Mouse (Mus musculus): ENCODE data around the gene Gne. TPM values are rescaled to one million over a fixed set of nuclear protein-coding genes. Genes with fewer than 3 reads are reported as not detected.

The Gne gene
- polyA plus RNA-seq, 1 experiment from 2014 or later = 22.5 TPM

DNA sequence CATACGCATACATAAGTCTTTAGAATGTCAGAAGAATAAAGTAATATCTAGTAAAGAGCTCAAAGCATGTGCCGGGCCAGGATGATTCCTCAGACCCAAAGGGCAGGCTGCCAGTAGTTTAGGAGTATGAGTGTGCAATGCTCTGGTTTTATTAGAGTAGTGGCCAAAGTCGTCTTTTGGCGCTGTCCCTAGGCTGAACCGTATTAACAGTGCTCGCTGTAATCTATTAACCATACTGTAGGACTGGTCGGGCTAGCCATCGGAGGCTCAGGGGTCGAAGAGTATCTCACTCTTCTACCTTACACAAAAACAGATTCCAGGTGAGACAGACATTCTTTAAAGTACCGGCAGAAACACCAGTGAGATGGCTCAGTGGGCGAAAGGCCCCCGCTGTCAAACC is 67.2 kb downstream of the Gne start:
- no peak overlapping the region for H3K9ac ChIP-seq
- no peaks in the 10 kb centered on the region for H3K27me3 ChIP-seq
- no peaks in the 10 kb centered on the region for H3K9me3 ChIP-seq (replicated peaks)
- no peak overlapping the region for H3K4me3 ChIP-seq (replicated peaks)
- H3K36me3 ChIP-seq = peaks cover 39% of the 10 kb centered on the region
- peaks cover 46% of the 10 kb centered on the region for H3K4me1 ChIP-seq
- H3K4me2 ChIP-seq = no peak overlapping the region
- ATAC-seq (replicated peaks; ENCODE audit: low FRiP score) = no peak
- WGBS = 83% methylated on average over 12 of the region's 12 CpGs
- 0 out of 2 replicates have a peak overlapping the region, but pooled peaks have one; percentile 9 for H3K27ac ChIP-seq

DNA sequence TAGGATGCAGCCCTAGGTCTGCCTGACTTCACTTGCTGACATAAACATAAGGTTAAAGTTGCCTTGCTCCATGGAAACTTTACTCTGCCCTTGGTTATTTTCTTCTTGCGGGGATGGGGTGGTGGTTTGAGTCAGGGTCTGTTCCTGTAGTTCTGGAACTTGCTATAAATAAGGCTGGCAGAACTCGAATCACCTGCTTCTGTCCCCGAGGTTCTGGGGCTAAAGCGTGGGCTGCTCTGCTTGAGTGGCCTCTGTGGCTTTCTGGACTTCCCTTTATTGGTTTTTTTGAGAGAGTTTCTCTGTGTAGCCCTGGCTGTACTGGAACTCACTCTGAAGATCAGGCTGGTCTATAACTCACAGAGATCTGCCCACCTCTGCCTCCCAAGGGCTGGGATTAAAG is 67.9 kb downstream of the Gne start:
- H3K27me3 ChIP-seq = no peaks in the 10 kb centered on the region
- 87% methylated on average over 4 of the region's 4 CpGs for WGBS
- no peak overlapping the region for H3K4me3 ChIP-seq (replicated peaks)
- H3K36me3 ChIP-seq = peaks cover 32% of the 10 kb centered on the region
- ATAC-seq (replicated peaks; ENCODE audit: low FRiP score) = no peak
- no peak overlapping the region for H3K9ac ChIP-seq
- H3K4me2 ChIP-seq = 0 out of 2 replicates have a peak overlapping the region, but pooled peaks have one; percentile 4
- H3K27ac ChIP-seq = no peak overlapping the region
- H3K4me1 ChIP-seq = peaks cover 49% of the 10 kb centered on the region
- H3K9me3 ChIP-seq (replicated peaks) = no peaks in the 10 kb centered on the region

DNA sequence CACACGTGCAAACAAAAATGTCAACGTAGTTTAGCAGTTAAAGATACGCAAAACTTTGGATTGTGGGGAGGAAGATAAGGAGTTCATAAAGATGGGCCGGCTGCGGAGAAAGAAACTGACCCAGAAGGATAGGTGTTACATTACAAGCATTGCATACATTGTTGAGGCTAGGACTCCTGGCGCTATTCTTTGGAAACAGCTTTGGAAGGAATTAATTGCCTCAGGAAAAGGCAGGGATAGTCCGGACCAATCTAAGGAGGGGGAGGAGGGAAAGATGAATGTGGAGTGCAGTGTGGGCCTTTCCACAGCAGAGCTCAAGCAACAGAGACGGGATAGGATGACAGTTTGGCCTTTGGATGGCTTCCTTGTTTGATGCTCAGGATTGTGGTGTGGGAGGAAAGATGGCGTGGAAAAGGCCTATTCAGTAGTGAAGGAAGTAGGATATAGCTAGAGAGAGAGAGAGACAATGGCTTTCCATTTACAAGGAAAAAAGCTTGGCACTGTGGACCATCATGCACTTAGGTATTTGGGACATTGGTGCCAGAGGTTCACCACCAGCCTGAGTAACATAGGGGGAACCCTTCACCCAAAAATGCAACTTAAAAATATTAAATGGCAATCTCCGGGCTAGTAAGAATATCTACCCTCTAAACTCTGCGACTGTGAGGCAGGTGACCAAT is 70.4 kb downstream of the Gne start:
- WGBS = 23% methylated on average over 11 of the region's 11 CpGs
- H3K27me3 ChIP-seq = no peaks in the 10 kb centered on the region
- H3K4me3 ChIP-seq (replicated peaks) = peak overlapping the region; percentile 90
- no peak for ATAC-seq (replicated peaks; ENCODE audit: low FRiP score)
- peak overlapping the region; percentile 78; the same call in 1 of the 2 replicates for H3K27ac ChIP-seq
- peaks cover 49% of the 10 kb centered on the region for H3K4me1 ChIP-seq
- H3K4me2 ChIP-seq = peak overlapping the region; percentile 87
- H3K9me3 ChIP-seq (replicated peaks) = no peaks in the 10 kb centered on the region
- H3K9ac ChIP-seq = peak overlapping the region; percentile 87
- peaks cover 7% of the 10 kb centered on the region; the same call in 1 of the 2 replicates for H3K36me3 ChIP-seq

DNA sequence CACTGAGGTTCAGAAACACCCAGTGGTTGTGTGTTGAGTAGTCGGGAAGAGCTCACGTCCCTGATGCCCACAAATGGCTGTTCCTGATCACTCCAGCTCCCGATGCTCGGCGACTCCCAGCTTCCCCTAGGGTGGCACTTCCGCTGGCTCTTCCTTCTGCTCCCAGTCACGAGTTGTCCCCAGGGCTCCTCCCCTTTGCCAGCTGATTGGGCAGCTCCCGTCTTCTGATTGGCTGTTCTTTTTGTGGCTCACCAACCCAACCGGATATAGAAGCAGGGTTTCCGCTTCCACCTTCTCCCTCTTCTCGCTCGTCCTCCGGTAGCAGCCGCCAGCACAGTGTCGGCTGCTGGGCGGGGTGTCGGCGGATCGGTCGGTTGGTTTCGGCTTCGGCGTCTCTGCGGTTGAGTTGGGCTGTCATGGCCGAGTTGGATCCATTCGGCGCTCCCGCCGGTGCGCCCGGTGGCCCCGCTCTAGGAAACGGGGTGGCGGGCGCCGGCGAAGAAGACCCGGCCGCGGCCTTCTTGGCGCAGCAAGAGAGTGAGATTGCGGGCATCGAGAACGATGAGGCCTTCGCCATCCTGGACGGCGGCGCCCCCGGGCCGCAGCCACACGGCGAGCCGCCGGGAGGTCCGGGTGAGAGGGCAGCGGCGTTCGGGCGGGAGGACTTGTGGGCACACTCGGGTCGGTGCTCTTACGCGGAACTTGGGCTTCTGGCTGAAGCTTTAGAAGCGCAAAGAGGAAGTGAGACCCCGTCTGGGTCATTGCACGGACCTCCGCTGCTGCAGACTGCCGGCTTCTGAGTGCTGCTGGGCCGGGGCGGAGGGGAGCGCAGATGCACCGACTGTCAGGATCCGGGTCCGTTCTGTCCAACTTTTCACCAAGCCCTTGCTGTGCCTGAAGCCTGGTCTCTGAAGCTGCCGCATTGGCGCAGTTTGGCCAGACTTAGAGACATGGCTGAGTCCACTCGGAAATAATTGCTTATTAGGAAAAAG is 71.3 kb downstream of the Gne start:
- peak overlapping the region; percentile 87 for H3K4me2 ChIP-seq
- WGBS = under 1% methylated on average over 77 of the region's 77 CpGs
- H3K27me3 ChIP-seq = no peaks in the 10 kb centered on the region
- H3K36me3 ChIP-seq = no peaks in the 10 kb centered on the region; the same call in 1 of the 2 replicates
- no peaks in the 10 kb centered on the region for H3K9me3 ChIP-seq (replicated peaks)
- H3K27ac ChIP-seq = peak overlapping the region; percentile 78
- H3K9ac ChIP-seq = peak overlapping the region; percentile 87
- peaks cover 46% of the 10 kb centered on the region for H3K4me1 ChIP-seq
- peak overlapping the region; percentile 90 for H3K4me3 ChIP-seq (replicated peaks)
- peak; percentile 98 for ATAC-seq (replicated peaks; ENCODE audit: low FRiP score)

DNA sequence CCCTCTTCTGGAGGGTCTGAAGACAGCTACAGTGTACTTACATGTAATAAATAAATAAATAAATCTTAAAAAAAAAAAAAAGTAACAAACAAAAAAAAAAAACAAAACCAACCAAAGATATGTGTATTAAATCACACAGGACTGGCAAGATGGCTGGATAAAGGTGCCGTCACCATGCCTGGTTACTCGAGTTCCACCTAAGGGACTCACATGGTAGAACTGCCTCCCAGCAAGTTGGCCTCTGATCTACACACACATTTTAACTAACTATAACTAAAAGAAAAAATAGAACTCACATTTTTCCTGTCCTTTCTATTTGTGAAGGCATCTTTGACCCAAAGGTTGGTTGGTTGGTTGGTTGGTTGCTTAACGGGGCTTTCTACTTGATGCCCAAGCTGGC is 72.2 kb downstream of the Gne start:
- Histone ChIP-seq H3K27ac (peak overlapping the region; percentile 75), H3K4me1 (peaks cover 38% of the 10 kb centered on the region), H3K9me3 (replicated peaks) (no peaks in the 10 kb centered on the region), H3K4me2 (peak overlapping the region; percentile 87), H3K27me3 (no peaks in the 10 kb centered on the region), H3K36me3 (no peaks in the 10 kb centered on the region), H3K9ac (peak overlapping the region; percentile 87), H3K4me3 (replicated peaks) (peak overlapping the region; percentile 90)
- WGBS = 88% methylated on average over 3 of the region's 3 CpGs
- ATAC-seq (replicated peaks; ENCODE audit: low FRiP score) = no peak

DNA sequence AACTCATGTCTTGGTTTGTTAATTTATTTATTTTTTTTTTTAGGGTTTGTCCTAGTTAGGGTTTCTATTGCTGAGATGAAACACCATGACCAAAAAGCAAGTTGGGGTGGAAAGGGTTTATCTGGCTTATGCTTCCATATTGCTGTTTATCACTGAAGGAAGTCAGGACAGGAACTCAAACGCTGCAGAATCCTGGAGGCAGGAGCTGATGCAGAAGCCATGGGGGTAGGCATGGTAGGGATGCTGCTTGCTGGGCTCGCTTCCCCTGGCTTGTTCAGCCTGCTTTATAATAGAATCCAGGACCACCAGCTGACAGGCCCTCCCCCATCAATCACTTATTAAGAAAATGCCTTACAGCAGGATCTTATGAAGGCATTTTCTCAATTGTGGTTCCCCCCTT is 73.1 kb downstream of the Gne start:
- no peak for ATAC-seq (replicated peaks; ENCODE audit: low FRiP score)
- H3K4me1 ChIP-seq = peaks cover 29% of the 10 kb centered on the region
- no peak overlapping the region for H3K4me3 ChIP-seq (replicated peaks)
- no peak overlapping the region for H3K4me2 ChIP-seq
- H3K27ac ChIP-seq = no peak overlapping the region
- no peaks in the 10 kb centered on the region for H3K9me3 ChIP-seq (replicated peaks)
- no peaks in the 10 kb centered on the region for H3K36me3 ChIP-seq
- no peaks in the 10 kb centered on the region for H3K27me3 ChIP-seq
- no peak overlapping the region for H3K9ac ChIP-seq
- WGBS = 50% methylated on average over 2 of the region's 2 CpGs

DNA sequence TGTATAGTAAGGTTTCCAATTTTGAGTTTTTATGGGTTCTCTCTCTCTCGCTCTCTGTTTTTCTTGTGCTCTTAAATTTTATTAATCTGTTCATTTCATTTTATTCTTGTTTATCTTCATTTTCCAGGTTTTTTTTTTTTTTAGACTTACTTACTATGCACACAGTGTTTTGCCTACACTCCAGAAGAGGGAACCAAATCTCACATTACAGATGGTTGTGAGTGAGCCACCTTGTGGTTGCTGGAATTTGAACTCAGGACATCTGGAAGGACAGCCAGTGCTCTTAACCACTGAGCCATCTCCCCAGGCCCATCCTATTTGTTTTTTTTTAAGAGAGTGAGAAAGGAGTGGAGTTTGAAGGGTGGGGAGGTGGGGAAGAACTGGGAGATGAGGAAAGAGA is 73.8 kb downstream of the Gne start:
- Histone ChIP-seq H3K27ac (no peak overlapping the region), H3K9ac (no peak overlapping the region), H3K27me3 (no peaks in the 10 kb centered on the region), H3K4me3 (replicated peaks) (no peak overlapping the region), H3K9me3 (replicated peaks) (no peaks in the 10 kb centered on the region), H3K4me2 (no peak overlapping the region), H3K4me1 (peaks cover 24% of the 10 kb centered on the region), H3K36me3 (no peaks in the 10 kb centered on the region)
- ATAC-seq (replicated peaks; ENCODE audit: low FRiP score) = no peak
- 83% methylated on average over 1 of the region's 1 CpGs for WGBS

DNA sequence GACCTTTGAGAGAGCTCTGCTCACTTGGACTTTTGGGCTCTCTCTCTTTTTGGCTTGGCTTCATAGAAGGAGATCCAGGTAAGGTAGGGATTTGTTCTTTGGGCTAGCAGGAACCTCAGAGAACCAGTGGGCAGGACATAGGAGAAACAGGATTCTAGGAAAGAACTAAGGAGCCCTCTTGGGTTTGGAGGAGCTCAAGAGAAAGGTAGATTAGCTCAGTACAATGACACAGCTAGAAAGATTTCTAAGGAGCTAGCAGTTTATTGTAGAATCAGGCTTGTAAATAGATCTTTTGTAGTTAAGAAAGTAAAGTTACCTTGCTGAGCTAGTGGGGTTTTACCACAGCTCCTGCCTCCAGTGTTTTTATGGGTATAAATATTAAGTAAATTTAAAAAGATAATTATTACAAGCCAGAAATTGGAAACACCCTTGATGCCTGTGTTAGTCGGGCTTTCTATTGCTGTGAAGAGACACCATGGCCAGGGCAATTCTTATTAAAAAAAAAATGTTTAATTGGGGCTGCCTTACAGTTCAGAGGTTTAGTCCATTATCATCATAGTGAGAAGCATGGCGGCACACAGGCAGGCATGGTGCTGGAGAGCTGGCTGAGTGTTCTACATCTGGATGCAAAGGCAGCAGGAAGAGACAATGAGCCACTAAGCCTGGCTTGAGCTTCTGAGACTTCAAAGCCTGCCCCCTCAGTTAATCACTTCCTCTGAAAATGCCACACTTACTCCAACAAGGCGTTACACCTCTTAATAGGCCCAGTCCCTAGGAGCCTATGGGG is 79.2 kb downstream of the Gne start:
- no peak overlapping the region for H3K4me2 ChIP-seq
- H3K4me1 ChIP-seq = no peaks in the 10 kb centered on the region
- no peaks in the 10 kb centered on the region for H3K27me3 ChIP-seq
- ATAC-seq (replicated peaks; ENCODE audit: low FRiP score) = no peak
- no peaks in the 10 kb centered on the region for H3K9me3 ChIP-seq (replicated peaks)
- no peak overlapping the region for H3K27ac ChIP-seq
- no peaks in the 10 kb centered on the region for H3K36me3 ChIP-seq
- no peak overlapping the region for H3K9ac ChIP-seq
- 70% methylated on average over 3 of the region's 3 CpGs for WGBS
- H3K4me3 ChIP-seq (replicated peaks) = no peak overlapping the region

DNA sequence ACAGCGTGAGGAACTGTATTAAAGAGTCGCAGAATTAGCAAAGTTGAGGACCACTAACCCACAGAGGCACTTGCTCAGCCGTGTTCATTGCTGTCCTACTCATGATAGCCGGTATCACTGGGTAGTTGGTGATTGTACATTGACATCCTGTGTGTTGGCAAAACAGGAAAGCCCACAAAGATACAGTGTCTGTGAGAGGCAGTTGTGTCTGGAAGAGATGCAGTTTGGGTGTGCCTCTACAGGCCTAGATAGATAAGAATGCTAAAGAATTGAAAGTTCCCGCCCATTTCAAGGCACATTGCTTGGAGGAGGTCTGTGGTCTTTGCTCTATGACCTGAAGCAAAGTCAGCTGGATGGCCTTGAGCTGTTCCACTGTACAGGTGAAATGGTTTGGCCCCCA is 79.9 kb downstream of the Gne start, which contains the start of gene Clta:
TSS of gene Clta (plus strand) at position 327 of the 400 bp plus-strand sequence.
- H3K27ac ChIP-seq = no peak within 1 kb of the TSS
- H3K4me3 ChIP-seq (replicated peaks) = no peak within 1 kb of the TSS
- WGBS = 89% methylated on average over 5 of the region's 5 CpGs
- no peaks in the 10 kb centered on the region for H3K27me3 ChIP-seq
- H3K36me3 ChIP-seq = no peaks in the 10 kb centered on the region
- no peaks in the 10 kb centered on the region for H3K4me1 ChIP-seq
- H3K4me2 ChIP-seq = no peak within 1 kb of the TSS
- no peak within 1 kb of the TSS for H3K9ac ChIP-seq
- no peak; the same call in 1 of the 2 replicates for ATAC-seq (replicated peaks; ENCODE audit: low FRiP score)
- no peaks in the 10 kb centered on the region for H3K9me3 ChIP-seq (replicated peaks)

DNA sequence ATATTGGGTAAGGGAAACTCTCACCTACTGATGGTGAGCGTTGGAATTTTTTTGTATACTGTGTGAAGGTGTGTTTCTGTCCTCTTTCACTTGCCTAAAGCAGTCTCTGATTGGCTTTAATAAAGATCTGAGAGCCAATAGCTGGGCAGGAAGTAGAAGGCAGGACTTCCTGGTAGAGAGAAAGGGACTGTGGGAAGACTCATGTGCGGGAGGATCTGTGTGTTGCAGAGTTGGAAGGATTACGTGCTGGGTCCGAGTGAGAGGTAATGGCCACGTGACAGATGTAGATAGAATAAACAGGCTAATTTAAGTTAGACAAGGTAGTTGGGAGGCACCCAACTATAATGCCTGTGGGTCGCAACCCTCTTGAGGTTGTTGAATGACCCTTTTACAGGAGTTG is 80.4 kb downstream of the Gne start:
- no peak overlapping the region for H3K9ac ChIP-seq
- H3K4me3 ChIP-seq (replicated peaks) = no peak overlapping the region
- no peaks in the 10 kb centered on the region for H3K4me1 ChIP-seq
- ATAC-seq (replicated peaks; ENCODE audit: low FRiP score) = no peak
- 87% methylated on average over 6 of the region's 6 CpGs for WGBS
- no peak overlapping the region for H3K4me2 ChIP-seq
- no peaks in the 10 kb centered on the region for H3K27me3 ChIP-seq
- H3K36me3 ChIP-seq = no peaks in the 10 kb centered on the region
- no peaks in the 10 kb centered on the region for H3K9me3 ChIP-seq (replicated peaks)
- H3K27ac ChIP-seq = no peak overlapping the region

DNA sequence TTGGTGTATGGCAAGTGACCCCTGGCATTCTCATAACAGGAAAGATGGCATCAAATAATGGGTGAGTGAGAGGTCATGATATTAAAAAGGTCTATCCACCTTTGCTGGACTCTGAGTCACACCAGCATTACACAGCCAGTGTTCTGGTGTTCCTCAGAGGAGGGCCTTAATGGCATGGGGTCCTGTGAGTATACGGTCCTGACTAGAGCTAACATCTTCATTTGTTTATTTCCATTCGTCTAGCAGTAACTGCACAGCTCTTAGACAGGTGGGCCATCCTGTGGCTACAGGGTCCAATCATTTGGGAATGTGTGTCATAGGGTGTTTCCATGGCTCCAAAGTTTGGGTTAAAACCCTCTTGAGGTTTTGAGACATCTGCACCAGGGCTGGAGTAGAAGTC is 89.6 kb downstream of the Gne start:
- Histone ChIP-seq H3K27ac (no peak overlapping the region), H3K4me3 (replicated peaks) (no peak overlapping the region), H3K27me3 (no peaks in the 10 kb centered on the region), H3K36me3 (no peaks in the 10 kb centered on the region), H3K4me1 (no peaks in the 10 kb centered on the region), H3K9ac (no peak overlapping the region), H3K4me2 (no peak overlapping the region), H3K9me3 (replicated peaks) (no peaks in the 10 kb centered on the region)
- ATAC-seq (replicated peaks; ENCODE audit: low FRiP score) = no peak
- WGBS = 84% methylated on average over 2 of the region's 2 CpGs

All from kidney, embryonic 15.5 days (tissue).